Mouse (Mus musculus) heart, adult 2 months (tissue): ENCODE results near the gene Gata5. TPM values are rescaled to one million over a fixed set of nuclear protein-coding genes. Genes with fewer than 3 reads are reported as not detected.

Source experiments
- DNase-seq, 2 experiments: peaks; one replicate each; pipeline ENCODE4 v3.0.0; 2021
- H3K27ac ChIP-seq: fragments of 200-600 bp; 2 replicates; pipeline ENCODE4 v1.8.1; 2022
- H3K27me3 ChIP-seq: fragments of 200-500 bp; 2 replicates; pipeline ENCODE4 v1.6.1; 2012; ENCODE audit warnings: mild to moderate bottlenecking, low read length, inconsistent platforms, mixed read lengths; ENCODE audit not compliant: control insufficient read depth, insufficient read depth
- H3K36me3 ChIP-seq: fragments of 200-500 bp; 2 replicates; pipeline ENCODE4 v1.6.1; 2012; ENCODE audit warnings: low read length, inconsistent platforms; ENCODE audit not compliant: control insufficient read depth, insufficient read depth
- H3K4me1 ChIP-seq: fragments of 200-500 bp; 2 replicates; pipeline ENCODE4 v1.6.1; 2011; ENCODE audit warnings: low read length; ENCODE audit not compliant: control insufficient read depth, insufficient read depth
- H3K4me3 ChIP-seq: fragments of 200-600 bp; 2 replicates; pipeline ENCODE4 v1.8.1; 2022
- H3K79me2 ChIP-seq: fragments of 200-500 bp; replicated peaks from 2 replicates; pipeline ENCODE4 v1.6.1; 2012; ENCODE audit warnings: mild to moderate bottlenecking, inconsistent platforms, low read length, moderate library complexity, mixed read lengths; ENCODE audit not compliant: control insufficient read depth, insufficient read depth
- H3K9ac ChIP-seq: fragments of 200-500 bp; 2 replicates; pipeline ENCODE4 v1.6.1; 2012; ENCODE audit warnings: low read depth, mild to moderate bottlenecking, control low read depth, inconsistent platforms, low read length, mixed read lengths
- CTCF ChIP-seq: fragments of 200-600 bp; IDR thresholded peaks from 2 replicates; pipeline ENCODE4 v1.8.1; 2022; ENCODE audit warnings: antibody characterized with exemption, mild to moderate bottlenecking, moderate library complexity
- EP300 ChIP-seq: fragments of 200-500 bp; IDR thresholded peaks from 2 replicates; pipeline ENCODE4 v1.6.1; 2011; ENCODE audit warnings: low read depth, low read length, control low read depth; ENCODE audit not compliant: insufficient read depth
- POLR2A ChIP-seq: fragments of 200-500 bp; IDR thresholded peaks from 2 replicates; pipeline ENCODE4 v1.6.1; 2011; ENCODE audit warnings: mild to moderate bottlenecking, low read depth, low read length, control low read depth; ENCODE audit not compliant: insufficient read depth
- WGBS: fragments of 180-500 bp; shearing (Covaris S2); methylation state at CpG from one replicate; pipeline ENCODE4 v1.1.7; 2018; 5-methylcytosine and 5-hydroxymethylcytosine counted together
- intact Hi-C: fragments of 180-260 bp; cut with DNase I; formaldehyde crosslinking; loops from one replicate; pipeline ENCODE4 v1.15.1; 2025
- polyA plus RNA-seq: library from polyadenylated mRNA; depleted of rRNA; stranded (reverse); fragments of >200 nt; gene quantifications from 2 replicates; pipeline ENCODE4 v1.2.3, GENCODE M21; 2012
- total RNA-seq, 2 experiments: library from RNA; stranded (reverse); gene quantifications; 2 replicates each; pipeline ENCODE4 v1.2.3; 2021

Gene Gata5
- total and polyA plus RNA-seq, 3 experiments, result 0.63 to 1.1 (median 0.89) TPM

- H3K9ac ChIP-seq, result no peak overlapping the region
- 67% methylated on average over 13 of the region's 13 CpGs for WGBS
- no peak overlapping the region for H3K4me3 ChIP-seq
- peaks cover 1% of the 10 kb centered on the region for H3K4me1 ChIP-seq
- H3K27me3 ChIP-seq, result no peaks in the 10 kb centered on the region
- H3K27ac ChIP-seq, result no peak overlapping the region
- H3K36me3 ChIP-seq, result no peaks in the 10 kb centered on the region
- intact Hi-C loops, result loop anchor here (10.0 kb wide), 1 partner anchor 138 kb away; no protein-coding TSS in a partner anchor
- H3K79me2 ChIP-seq, result no peaks in the 10 kb centered on the region
- TF ChIP-seq CTCF, result no peak
- TF ChIP-seq POLR2A, result no peak
- no peak for TF ChIP-seq EP300
- peak in 1 of 2 experiments; percentile 23 for DNase-seq
Observed at GRCm38 (mm10) chr2:180343092-180343491, 8.6 kb upstream of the Gata5 start.

DNA sequence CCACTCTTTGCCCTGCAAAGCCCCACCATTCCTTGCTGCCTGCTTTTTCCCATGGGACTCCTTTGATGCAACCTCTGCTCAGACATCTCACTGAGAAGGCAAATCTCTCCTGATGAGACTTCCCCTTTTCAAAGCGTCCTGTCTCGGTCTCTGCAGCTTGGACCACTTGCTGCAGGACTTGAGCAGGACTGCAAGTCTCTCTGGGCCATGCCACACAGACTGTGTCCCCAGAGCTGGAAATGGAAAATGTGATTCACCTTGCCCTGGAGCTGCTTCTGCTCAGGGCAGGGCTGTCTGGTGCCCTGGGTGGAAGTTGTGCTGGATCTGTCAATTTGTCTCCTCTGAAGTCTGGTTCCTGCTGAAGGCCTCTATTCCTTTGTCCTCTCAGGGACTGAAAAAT lies 7.7 kb upstream of the Gata5 start:
- Histone ChIP-seq H3K27ac (no peak overlapping the region), H3K9ac (no peak overlapping the region), H3K4me3 (no peak overlapping the region), H3K36me3 (no peaks in the 10 kb centered on the region), H3K79me2 (no peaks in the 10 kb centered on the region), H3K4me1 (peaks cover 1% of the 10 kb centered on the region), H3K27me3 (no peaks in the 10 kb centered on the region)
- intact Hi-C loops, result loop anchor here (10.0 kb wide), 1 partner anchor 137 kb away; no protein-coding TSS in a partner anchor
- no peak for TF ChIP-seq POLR2A
- TF ChIP-seq EP300, result no peak
- TF ChIP-seq CTCF, result no peak
- WGBS, result 59% methylated on average over 2 of the region's 2 CpGs
- no peak for DNase-seq

GRCm38 (mm10) chr2:180341229-180341628 lies 6.7 kb upstream of the Gata5 start:
- DNase-seq, result no peak
- TF ChIP-seq CTCF, result no peak
- TF ChIP-seq EP300, result no peak
- TF ChIP-seq POLR2A, result no peak
- Histone ChIP-seq H3K27ac (no peak overlapping the region), H3K79me2 (no peaks in the 10 kb centered on the region), H3K4me3 (no peak overlapping the region), H3K4me1 (no peaks in the 10 kb centered on the region), H3K36me3 (no peaks in the 10 kb centered on the region), H3K9ac (no peak overlapping the region), H3K27me3 (0 out of 2 replicates have a peak, but pooled peaks cover 2% of the 10 kb centered on the region)
- 45% methylated on average over 8 of the region's 8 CpGs for WGBS
- intact Hi-C loops, result loop anchor here (10.0 kb wide), 1 partner anchor 136 kb away; no protein-coding TSS in a partner anchor

- H3K36me3 ChIP-seq, result no peaks in the 10 kb centered on the region
- intact Hi-C loops, result loop anchor here (2.0 to 10.0 kb wide), 2 partner anchors 55 to 135 kb away; no protein-coding TSS in a partner anchor
- DNase-seq, result no peak
- peaks cover under 1% of the 10 kb centered on the region for H3K4me1 ChIP-seq
- H3K27me3 ChIP-seq, result peaks cover 4% of the 10 kb centered on the region
- H3K79me2 ChIP-seq, result no peaks in the 10 kb centered on the region
- no peak overlapping the region for H3K27ac ChIP-seq
- H3K4me3 ChIP-seq, result no peak overlapping the region
- WGBS, result 24% methylated on average over 11 of the region's 11 CpGs
- H3K9ac ChIP-seq, result no peak overlapping the region
- TF ChIP-seq CTCF (no peak), POLR2A (no peak), EP300 (no peak)
Observed at GRCm38 (mm10) chr2:180339886-180340285, 5.4 kb upstream of the Gata5 start.

- no peak overlapping the region for H3K27ac ChIP-seq
- peak overlapping the region; percentile 31 for H3K4me3 ChIP-seq
- TF ChIP-seq POLR2A (no peak), CTCF (no peak), EP300 (no peak)
- H3K27me3 ChIP-seq, result peaks cover 17% of the 10 kb centered on the region
- intact Hi-C loops, result no loop called here
- H3K4me1 ChIP-seq, result peaks cover 3% of the 10 kb centered on the region
- H3K9ac ChIP-seq, result no peak overlapping the region
- no peaks in the 10 kb centered on the region for H3K79me2 ChIP-seq
- no peak for DNase-seq
- 2% methylated on average over 69 of the region's 69 CpGs for WGBS
- no peaks in the 10 kb centered on the region for H3K36me3 ChIP-seq
Observed at GRCm38 (mm10) chr2:180333778-180334550, 535 bp downstream of the Gata5 start.

DNA sequence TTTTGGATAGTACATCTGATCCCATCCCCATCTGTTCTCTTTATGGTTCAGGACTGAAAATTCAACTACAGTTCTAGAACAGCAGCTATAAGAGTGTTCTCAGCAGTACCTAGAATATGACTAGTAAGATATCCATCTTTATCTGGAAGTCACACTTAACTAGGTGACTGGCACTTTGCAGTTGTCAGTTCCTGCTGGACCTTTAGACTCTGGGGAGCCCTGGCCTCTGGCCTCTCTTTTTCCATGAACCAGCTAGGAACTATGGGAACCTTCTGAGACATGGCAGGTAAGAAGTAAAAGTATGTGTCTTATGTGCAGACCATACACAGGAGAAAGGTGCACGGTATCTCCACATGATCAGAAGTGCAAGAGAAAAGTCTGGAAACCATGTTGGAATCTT lies 5.0 kb downstream of the Gata5 start:
- Histone ChIP-seq H3K27ac (no peak overlapping the region), H3K9ac (no peak overlapping the region), H3K27me3 (peaks cover 9% of the 10 kb centered on the region; the same call in 1 of the 2 replicates), H3K4me1 (no peaks in the 10 kb centered on the region), H3K4me3 (no peak overlapping the region), H3K79me2 (no peaks in the 10 kb centered on the region), H3K36me3 (no peaks in the 10 kb centered on the region)
- intact Hi-C loops, result no loop called here
- TF ChIP-seq EP300 (no peak), CTCF (no peak), POLR2A (no peak)
- 96% methylated on average over 1 of the region's 1 CpGs for WGBS
- DNase-seq, result no peak
